Mouse (Mus musculus) ES-E14 (cell line): ENCODE measurements at regions not wholly inside any gene's neighbourhood (a gene's known extent, or its start where the extent isn't known, plus 50 kb on each side); places are given as distances from the start of the nearest gene placed in this dataset.

Experiments
- CHD2 ChIP-seq: IDR thresholded peaks from 2 replicates; pipeline ENCODE4 v1.6.1; 2014; ENCODE audit warnings: mild to moderate bottlenecking, low read depth, low read length, inconsistent platforms
- HCFC1 ChIP-seq: IDR thresholded peaks from 2 replicates; pipeline ENCODE4 v1.6.1; 2012; ENCODE audit warnings: low read length, inconsistent platforms, borderline replicate concordance; ENCODE audit not compliant: insufficient read depth
- MAFK ChIP-seq: IDR thresholded peaks from 2 replicates; pipeline ENCODE4 v1.6.1; 2014; ENCODE audit warnings: mild to moderate bottlenecking, low read depth, low read length, inconsistent platforms; ENCODE audit not compliant: insufficient read depth
- ZC3H11A ChIP-seq: IDR thresholded peaks from 2 replicates; pipeline ENCODE4 v1.6.1; 2012; ENCODE audit warnings: low read depth, mild to moderate bottlenecking, inconsistent platforms, low read length, borderline replicate concordance

DNA sequence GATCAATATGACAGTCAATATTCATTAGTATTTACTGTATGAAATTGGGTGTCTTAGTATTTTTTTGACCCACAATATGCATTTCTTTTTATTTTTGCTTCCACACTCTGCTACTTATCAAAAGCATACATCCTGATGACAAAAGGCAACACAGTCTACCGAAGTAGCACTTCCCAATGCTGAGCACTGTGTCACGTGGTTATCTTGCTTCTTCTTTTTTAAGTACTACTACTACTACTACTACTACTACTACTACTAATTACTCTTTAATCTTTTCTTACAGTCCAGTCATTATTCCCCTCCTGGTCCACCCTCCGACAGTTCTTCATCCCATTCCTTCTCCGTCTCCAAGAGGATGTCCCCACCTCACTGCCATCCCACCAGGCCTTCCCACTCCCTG, 92.6 kb upstream of the Tgm3 start:
- TF ChIP-seq MAFK (no peak), ZC3H11A (no peak), HCFC1 (no peak), CHD2 (no peak)
